Mouse (Mus musculus) hindbrain, embryonic 14.5 days (tissue): Measurements from ENCODE around the gene Gm5771. TPM values are rescaled to one million over a fixed set of nuclear protein-coding genes. Genes with fewer than 3 reads are reported as not detected.
"Not testable (repeated sequence)": the region's sequence is repeated elsewhere in the genome, so short reads cannot be mapped to it uniquely, and the experiment has no call there.

Experiments used
- ATAC-seq: fragments of 200-750 bp; cut with Nextera tagmentation; 2 replicates; pipeline ENCODE4 v1.8.0; 2017; ENCODE audit warnings: moderate number of reproducible peaks, mild to moderate bottlenecking, moderate TSS enrichment, moderate library complexity; ENCODE audit not compliant: low FRiP score
- DNase-seq: peaks from one replicate; pipeline ENCODE4 v3.0.0-alpha.2; 2015; ENCODE audit warnings: low spot score
- H3K27ac ChIP-seq: fragments of 300-500 bp; sonication (generic); 2 replicates; pipeline ENCODE4 v1.5.1; 2014; ENCODE audit warnings: mild to moderate bottlenecking, moderate library complexity
- H3K27me3 ChIP-seq: fragments of 300-500 bp; sonication (generic); 2 replicates; pipeline ENCODE4 v1.6.1; 2014; ENCODE audit warnings: mild to moderate bottlenecking, low read length, mixed read lengths; ENCODE audit not compliant: control insufficient read depth, insufficient read depth
- H3K36me3 ChIP-seq: fragments of 300-500 bp; sonication (generic); replicated peaks from 2 replicates; pipeline ENCODE4 v1.6.1; 2014; ENCODE audit not compliant: control insufficient read depth, insufficient read depth
- H3K4me1 ChIP-seq: fragments of 300-500 bp; sonication (generic); replicated peaks from 2 replicates; pipeline ENCODE4 v1.6.1; 2014; ENCODE audit warnings: antibody characterized with exemption, low read length, mixed read lengths; ENCODE audit not compliant: control insufficient read depth, insufficient read depth
- H3K4me2 ChIP-seq: fragments of 300-500 bp; sonication (generic); replicated peaks from 2 replicates; pipeline ENCODE4 v1.6.1; 2014; ENCODE audit warnings: mild to moderate bottlenecking, moderate library complexity
- H3K4me3 ChIP-seq: fragments of 300-500 bp; sonication (generic); replicated peaks from 2 replicates; pipeline ENCODE4 v1.5.1; 2014; ENCODE audit warnings: mild to moderate bottlenecking, low read length
- H3K9ac ChIP-seq: fragments of 300-500 bp; sonication (generic); 2 replicates; pipeline ENCODE4 v1.6.1; 2014
- H3K9me3 ChIP-seq: fragments of 300-500 bp; sonication (generic); 2 replicates; pipeline ENCODE4 v1.6.1; 2016; ENCODE audit warnings: low read length; ENCODE audit not compliant: control insufficient read depth
- WGBS: fragments of 180-500 bp; shearing (Covaris S2); extraction: QIAGEN DNeasy Blood & Tissue Kit; methylation state at CpG from one replicate; pipeline ENCODE4 v1.1.7; 2014; 5-methylcytosine and 5-hydroxymethylcytosine counted together
- polyA plus RNA-seq: library from polyadenylated mRNA; unstranded; fragments of >200 nt; fragmentation: Nextera tagmentation; extraction: Ambion mirVana; gene quantifications from 2 replicates; pipeline ENCODE4 v1.2.1, GENCODE M21; 2014

Gene Gm5771
- polyA plus RNA-seq, result not detected in 2 replicates

GRCm38 (mm10) chr6:41392056-41392455 lies at the start of gene Gm5771:
Gene Gm5771, plus strand, starts transcription at chr6:41392356.
- not testable (repeated sequence) for H3K36me3 ChIP-seq, H3K4me3 ChIP-seq, DNase-seq, H3K4me2 ChIP-seq, H3K4me1 ChIP-seq, H3K27me3 ChIP-seq, ATAC-seq, H3K9ac ChIP-seq, H3K27ac ChIP-seq, H3K9me3 ChIP-seq

GRCm38 (mm10) chr6:41353932-41354331 lies 38.2 kb upstream of the Gm5771 start, which contains the start of gene Try10:
Gene Try10, plus strand, starts transcription at chr6:41354105.
- Histone ChIP-seq H3K9ac (no peak within 1 kb of the TSS), H3K36me3 (no peaks in the 10 kb centered on the region), H3K4me1 (no peaks in the 10 kb centered on the region), H3K4me3 (no peak within 1 kb of the TSS), H3K9me3 (no peaks in the 10 kb centered on the region), H3K27me3 (no peaks in the 10 kb centered on the region), H3K27ac (no peak within 1 kb of the TSS), H3K4me2 (no peak within 1 kb of the TSS)
- DNase-seq (no peak), ATAC-seq (no peak)
- WGBS, result 88% methylated on average over 2 of the region's 2 CpGs

GRCm38 (mm10) chr6:41373772-41374171 lies 18.4 kb upstream of the Gm5771 start:
- H3K36me3 ChIP-seq, H3K4me1 ChIP-seq, H3K9me3 ChIP-seq, H3K27ac ChIP-seq, ATAC-seq, H3K27me3 ChIP-seq, H3K9ac ChIP-seq, DNase-seq, H3K4me3 ChIP-seq, H3K4me2 ChIP-seq: not testable (repeated sequence)
- 90% methylated on average over 1 of the region's 2 CpGs for WGBS

GRCm38 (mm10) chr6:41377578-41377977 lies 14.6 kb upstream of the Gm5771 start, which contains the start of gene Prss3:
Gene Prss3, minus strand, starts transcription at chr6:41377678.
- DNase-seq, H3K27ac ChIP-seq, H3K27me3 ChIP-seq, H3K9me3 ChIP-seq, H3K9ac ChIP-seq, H3K4me3 ChIP-seq, H3K4me2 ChIP-seq, H3K4me1 ChIP-seq, H3K36me3 ChIP-seq, ATAC-seq: not testable (repeated sequence)

GRCm38 (mm10) chr6:41386781-41387180 lies 5.4 kb upstream of the Gm5771 start:
- no peak overlapping the region for H3K4me3 ChIP-seq
- 86% methylated on average over 2 of the region's 2 CpGs for WGBS
- no peak for ATAC-seq
- DNase-seq, result no peak
- H3K36me3 ChIP-seq, result no peaks in the 10 kb centered on the region
- H3K9ac ChIP-seq, result no peak overlapping the region
- no peak overlapping the region for H3K4me2 ChIP-seq
- no peaks in the 10 kb centered on the region for H3K4me1 ChIP-seq
- no peaks in the 10 kb centered on the region for H3K9me3 ChIP-seq
- H3K27me3 ChIP-seq, result no peaks in the 10 kb centered on the region
- no peak overlapping the region for H3K27ac ChIP-seq

GRCm38 (mm10) chr6:41391640-41392039 lies 516 bp upstream of the Gm5771 start:
- not testable (repeated sequence) for H3K27me3 ChIP-seq, H3K4me1 ChIP-seq, H3K9ac ChIP-seq, H3K4me2 ChIP-seq, ATAC-seq, H3K4me3 ChIP-seq, DNase-seq, H3K27ac ChIP-seq, H3K9me3 ChIP-seq, H3K36me3 ChIP-seq
- 79% methylated on average over 1 of the region's 1 CpGs for WGBS

GRCm38 (mm10) chr6:41442261-41442660 lies 50.1 kb downstream of the Gm5771 start:
- DNase-seq, H3K4me3 ChIP-seq, H3K4me2 ChIP-seq, H3K36me3 ChIP-seq, H3K27ac ChIP-seq, H3K9me3 ChIP-seq, H3K4me1 ChIP-seq, H3K9ac ChIP-seq, H3K27me3 ChIP-seq, ATAC-seq: not testable (repeated sequence)
- WGBS, result 86% methylated on average over 1 of the region's 2 CpGs

GRCm38 (mm10) chr6:41446045-41446444 lies 53.9 kb downstream of the Gm5771 start, which contains the start of gene Gm10334:
Gene Gm10334, minus strand, starts transcription at chr6:41446145.
- not testable (repeated sequence) for H3K36me3 ChIP-seq

More at GRCm38 (mm10) chr6:41446045-41446444, 53.9 kb downstream of the Gm5771 start, which contains the start of gene Gm10334:
- H3K4me1 ChIP-seq, H3K4me3 ChIP-seq, H3K27ac ChIP-seq, DNase-seq, H3K27me3 ChIP-seq, H3K9me3 ChIP-seq, H3K4me2 ChIP-seq, H3K9ac ChIP-seq, ATAC-seq: not testable (repeated sequence)
